Mouse (Mus musculus) stomach, adult 2 months (tissue): ENCODE measurements around the gene Ifna7. TPM values are rescaled to one million over a fixed set of nuclear protein-coding genes. Genes with fewer than 3 reads are reported as not detected.

ENCODE experiments used
- polyA plus RNA-seq: library from polyadenylated mRNA; depleted of rRNA; stranded (reverse); fragments of >200 nt; gene quantifications from 2 replicates; pipeline ENCODE4 v1.2.3, GENCODE M21; 2012; rRNA removed

The Ifna7 gene
- polyA plus RNA-seq: not detected in 2 replicates

GRCm38 (mm10) chr4:88815928-88816327, at the start of gene Ifna7:
Gene Ifna7 (plus strand): TSS chr4:88816228.

GRCm38 (mm10) chr4:88773534-88773933, 42.5 kb upstream of the Ifna7 start, which contains the start of gene Gm13290:
Gene Gm13290 (plus strand): TSS chr4:88773834.

GRCm38 (mm10) chr4:88776622-88777021, 39.4 kb upstream of the Ifna7 start, which contains the start of gene Gm13289:
Gene Gm13289 (plus strand): TSS chr4:88776922.

GRCm38 (mm10) chr4:88779550-88779949, 36.5 kb upstream of the Ifna7 start, which contains the start of gene Gm13272:
Gene Gm13272 (plus strand): TSS chr4:88779850.

GRCm38 (mm10) chr4:88781831-88782230, 34.2 kb upstream of the Ifna7 start, which contains the start of gene Ifnz:
Gene Ifnz (plus strand): TSS chr4:88782131.

GRCm38 (mm10) chr4:88785409-88785808, 30.6 kb upstream of the Ifna7 start, which contains the start of gene Gm13276:
Gene Gm13276 (plus strand): TSS chr4:88785709.

GRCm38 (mm10) chr4:88788402-88788801, 27.6 kb upstream of the Ifna7 start, which contains the start of gene Gm13277:
Gene Gm13277 (plus strand): TSS chr4:88788632.

GRCm38 (mm10) chr4:88791250-88791649, 24.8 kb upstream of the Ifna7 start, which contains the start of gene Gm13278:
Gene Gm13278 (plus strand): TSS chr4:88791550.

GRCm38 (mm10) chr4:88793936-88794675, 21.9 kb upstream of the Ifna7 start, which contains the start of gene Gm13275:
Gene Gm13275 (plus strand): TSS chr4:88794487.

GRCm38 (mm10) chr4:88797097-88797496, 18.9 kb upstream of the Ifna7 start, which contains the start of gene Gm13279:
Gene Gm13279 (plus strand): TSS chr4:88797397.

GRCm38 (mm10) chr4:88799365-88799764, 16.7 kb upstream of the Ifna7 start, which contains the start of gene Gm13285:
Gene Gm13285 (plus strand): TSS chr4:88799665.

GRCm38 (mm10) chr4:88802954-88803353, 13.1 kb upstream of the Ifna7 start, which contains the start of gene Gm13287:
Gene Gm13287 (plus strand): TSS chr4:88803254.

GRCm38 (mm10) chr4:88805231-88805630, 10.8 kb upstream of the Ifna7 start, which contains the start of gene Gm13288:
Gene Gm13288 (plus strand): TSS chr4:88805531.

GRCm38 (mm10) chr4:88819659-88820058, 3.6 kb downstream of the Ifna7 start, which contains the start of gene Ifna11:
Gene Ifna11 (plus strand): TSS chr4:88819959.

GRCm38 (mm10) chr4:88827116-88827515, 11.1 kb downstream of the Ifna7 start, which contains the start of gene Ifna6:
Gene Ifna6 (plus strand): TSS chr4:88827416.

GRCm38 (mm10) chr4:88835225-88835624, 19.2 kb downstream of the Ifna7 start, which contains the start of gene Ifna5:
Gene Ifna5 (plus strand): TSS chr4:88835525.

GRCm38 (mm10) chr4:88841438-88841911, 25.4 kb downstream of the Ifna7 start, which contains the start of gene Ifna4:
Gene Ifna4 (plus strand): TSS chr4:88841861.

GRCm38 (mm10) chr4:88849698-88850097, 33.7 kb downstream of the Ifna7 start, which contains the start of gene Ifna1:
Gene Ifna1 (plus strand): TSS chr4:88850087.

Other genes starting within 250 kb of the Ifna7 start
- gene Ifna14, start 244.4 kb upstream of the Ifna7 start, polyA plus RNA-seq: not detected in 2 replicates
- gene Ifna9, start 223.8 kb upstream of the Ifna7 start, polyA plus RNA-seq: not detected in 2 replicates
- gene Ifna12, start 212.9 kb upstream of the Ifna7 start, polyA plus RNA-seq: not detected in 2 replicates
- not detected in 2 replicates for gene C87499, start 181.8 kb upstream of the Ifna7 start, polyA plus RNA-seq
- not detected in 2 replicates for gene Ifna13, start 171.8 kb upstream of the Ifna7 start, polyA plus RNA-seq
- gene Ifna16, start 139.3 kb upstream of the Ifna7 start, polyA plus RNA-seq: not detected in 2 replicates
- gene Ifna2, start 132.3 kb upstream of the Ifna7 start, polyA plus RNA-seq: not detected in 2 replicates
- gene Ifnab, start 124.9 kb upstream of the Ifna7 start, polyA plus RNA-seq: not detected in 2 replicates
- 0.30 TPM in 1 of 2 replicates, not detected in the other for gene Gm26566, start 94.4 kb upstream of the Ifna7 start, polyA plus RNA-seq
- 3.6 and 6.2 TPM in 2 replicates for gene Klhl9, start 93.8 kb upstream of the Ifna7 start, polyA plus RNA-seq
- gene Gm13271, start 61.4 kb upstream of the Ifna7 start, polyA plus RNA-seq: not detected in 2 replicates
- gene Gm13283, start 56.1 kb upstream of the Ifna7 start, polyA plus RNA-seq: not detected in 2 replicates
- 0.08 TPM in 1 of 2 replicates, not detected in the other for gene Gm13290, start 42.4 kb upstream of the Ifna7 start, polyA plus RNA-seq
- not detected in 2 replicates for gene Gm13289, start 39.3 kb upstream of the Ifna7 start, polyA plus RNA-seq
- not detected in 2 replicates for gene Gm13272, start 36.4 kb upstream of the Ifna7 start, polyA plus RNA-seq
- not detected in 2 replicates for gene Ifnz, start 34.1 kb upstream of the Ifna7 start, polyA plus RNA-seq
- gene Gm13276, start 30.5 kb upstream of the Ifna7 start, polyA plus RNA-seq: not detected in 2 replicates
- not detected in 2 replicates for gene Gm13277, start 27.6 kb upstream of the Ifna7 start, polyA plus RNA-seq
- gene Gm13278, start 24.7 kb upstream of the Ifna7 start, polyA plus RNA-seq: not detected in 2 replicates
- not detected in 2 replicates for gene Gm13275, start 21.7 kb upstream of the Ifna7 start, polyA plus RNA-seq
- gene Gm13279, start 18.8 kb upstream of the Ifna7 start, polyA plus RNA-seq: not detected in 2 replicates
- gene Gm13285, start 16.6 kb upstream of the Ifna7 start, polyA plus RNA-seq: not detected in 2 replicates
- not detected in 2 replicates for gene Gm13287, start 13.0 kb upstream of the Ifna7 start, polyA plus RNA-seq
- not detected in 2 replicates for gene Gm13288, start 10.7 kb upstream of the Ifna7 start, polyA plus RNA-seq
- gene Ifna11, start 3.7 kb downstream of the Ifna7 start, polyA plus RNA-seq: not detected in 2 replicates
- not detected in 2 replicates for gene Ifna6, start 11.2 kb downstream of the Ifna7 start, polyA plus RNA-seq
- gene Ifna5, start 19.3 kb downstream of the Ifna7 start, polyA plus RNA-seq: not detected in 2 replicates
- not detected in 2 replicates for gene Ifna4, start 25.6 kb downstream of the Ifna7 start, polyA plus RNA-seq
- gene Ifna1, start 33.9 kb downstream of the Ifna7 start, polyA plus RNA-seq: not detected in 2 replicates
- gene Ifne, start 64.0 kb downstream of the Ifna7 start, polyA plus RNA-seq: 0.12 TPM in 1 of 2 replicates, not detected in the other